Mouse (Mus musculus) brain, embryonic 14.5 days (tissue): Measurements from ENCODE around the gene St3gal2.

Experiments
- CTCF ChIP-seq: fragments of 200-500 bp; IDR thresholded peaks from 2 replicates; pipeline ENCODE4 v1.5.1; 2012; ENCODE audit warnings: inconsistent platforms, mild to moderate bottlenecking, moderate library complexity, borderline replicate concordance; ENCODE audit not compliant: insufficient read depth, insufficient read length; ENCODE audit errors: extremely low read depth
- POLR2A ChIP-seq: fragments of 200-500 bp; IDR thresholded peaks from 2 replicates; pipeline ENCODE4 v1.6.1; 2012; ENCODE audit warnings: mild to moderate bottlenecking, inconsistent platforms, borderline replicate concordance; ENCODE audit not compliant: poor library complexity, insufficient read depth, insufficient read length, severe bottlenecking; ENCODE audit errors: extremely low read depth

- TF ChIP-seq CTCF (no peak), POLR2A (no peak)
Measured at GRCm38 (mm10) chr8:110959071-110959780, 39.5 kb downstream of the St3gal2 start.
